Mouse (Mus musculus) gastrocnemius, adult 2 months (tissue): ENCODE results near the gene Adm. TPM values are rescaled to one million over a fixed set of nuclear protein-coding genes. Genes with fewer than 3 reads are reported as not detected.
"Not testable (repeated sequence)": the region's sequence is repeated elsewhere in the genome, so short reads cannot be mapped to it uniquely, and the experiment has no call there.

Experiments used
- DNase-seq: peaks from one replicate; pipeline ENCODE4 v3.0.0; 2022
- H3K27ac ChIP-seq: fragments of 200-600 bp; 2 replicates; pipeline ENCODE4 v1.8.1; 2022; ENCODE audit warnings: mild to moderate bottlenecking
- H3K4me3 ChIP-seq: fragments of 200-600 bp; 2 replicates; pipeline ENCODE4 v1.8.1; 2022; ENCODE audit warnings: mild to moderate bottlenecking, moderate library complexity
- CTCF ChIP-seq: fragments of 200-600 bp; IDR thresholded peaks from 2 replicates; pipeline ENCODE4 v1.8.1; 2022; ENCODE audit warnings: antibody characterized with exemption, mild to moderate bottlenecking, moderate library complexity
- intact Hi-C: fragments of 180-260 bp; cut with DNase I; formaldehyde crosslinking; loops from one replicate; pipeline ENCODE4 v1.15.1; 2025
- long read RNA-seq, 2 experiments: library from polyadenylated mRNA; stranded (forward); transcript quantifications; one replicate each; pipeline ENCODE4 v2.0.0; 2021
- total RNA-seq, 2 experiments: library from RNA; stranded (reverse); gene quantifications; 2 replicates each; pipeline ENCODE4 v1.2.3; 2021

Gene Adm
- 1 to 10 TPM; 2.2 to 4.6 TPM for total RNA-seq
- long read RNA-seq, experiment 1, transcript Adm-201 (4 exons, 1,390 nt), result major isoform, 5 of 6 reads
- long read RNA-seq, experiment 1, partial matches to known transcripts, result 0 of 6 reads
- long read RNA-seq, experiment 1, other reads (novel, unspliced or antisense), result 1 of 6 reads
- long read RNA-seq, experiment 2, partial matches to known transcripts, result 0 of 3 reads
- long read RNA-seq, experiment 2, other reads (novel, unspliced or antisense), result 1 of 3 reads

GRCm38 (mm10) chr7:110627486-110628272, at the start of gene Adm:
Adm (plus strand) TSS chr7:110627661.
- peak within 1 kb of the TSS; percentile 77 for H3K4me3 ChIP-seq
- H3K27ac ChIP-seq, result peak within 1 kb of the TSS; percentile 80
- DNase-seq, result peak; percentile 90
- intact Hi-C loops, result no loop called here
- no peak for TF ChIP-seq CTCF

- Histone ChIP-seq H3K27ac (no peak overlapping the region), H3K4me3 (no peak overlapping the region)
- DNase-seq, result no peak
- intact Hi-C loops, result no loop called here
- no peak for TF ChIP-seq CTCF
These were observed 43.8 kb upstream of the Adm start for GRCm38 (mm10) chr7:110583705-110584104.

GRCm38 (mm10) chr7:110584159-110584558, 43.3 kb upstream of the Adm start:
- no peak overlapping the region for H3K4me3 ChIP-seq
- TF ChIP-seq CTCF, result no peak
- no peak overlapping the region for H3K27ac ChIP-seq
- no peak for DNase-seq
- intact Hi-C loops, result no loop called here

GRCm38 (mm10) chr7:110585250-110585649, 42.2 kb upstream of the Adm start:
- intact Hi-C loops, result no loop called here
- Histone ChIP-seq H3K4me3 (no peak overlapping the region), H3K27ac (no peak overlapping the region)
- TF ChIP-seq CTCF, result no peak
- DNase-seq, result no peak

GRCm38 (mm10) chr7:110587721-110588120, 39.7 kb upstream of the Adm start:
- no peak for TF ChIP-seq CTCF
- intact Hi-C loops, result no loop called here
- Histone ChIP-seq H3K4me3 (no peak overlapping the region), H3K27ac (no peak overlapping the region)
- no peak for DNase-seq

GRCm38 (mm10) chr7:110593991-110594390, 33.5 kb upstream of the Adm start:
- TF ChIP-seq CTCF, result peak; percentile 17; the same call in 1 of the 2 replicates
- intact Hi-C loops, H3K27ac ChIP-seq, DNase-seq, H3K4me3 ChIP-seq: not testable (repeated sequence)

- TF ChIP-seq CTCF, result no peak
- no peak overlapping the region for H3K4me3 ChIP-seq
- intact Hi-C loops, result no loop called here
- no peak overlapping the region for H3K27ac ChIP-seq
- no peak for DNase-seq
These were observed 30.3 kb upstream of the Adm start for GRCm38 (mm10) chr7:110597141-110597540.

GRCm38 (mm10) chr7:110605476-110605875, 22.0 kb upstream of the Adm start:
- no peak for DNase-seq
- intact Hi-C loops, result no loop called here
- no peak overlapping the region for H3K27ac ChIP-seq
- TF ChIP-seq CTCF, result no peak
- no peak overlapping the region for H3K4me3 ChIP-seq

GRCm38 (mm10) chr7:110606906-110607305, 20.6 kb upstream of the Adm start:
- no peak for TF ChIP-seq CTCF
- DNase-seq, result no peak
- no peak overlapping the region for H3K27ac ChIP-seq

GRCm38 (mm10) chr7:110613381-110614132, 13.9 kb upstream of the Adm start:
- H3K4me3 ChIP-seq, result peak overlapping the region; percentile 95
- DNase-seq, result no peak
- peak overlapping the region; percentile 91 for H3K27ac ChIP-seq
- intact Hi-C loops, result no loop called here
- TF ChIP-seq CTCF, result no peak

More at GRCm38 (mm10) chr7:110606906-110607305, 20.6 kb upstream of the Adm start:
- intact Hi-C loops, result no loop called here
- no peak overlapping the region for H3K4me3 ChIP-seq

GRCm38 (mm10) chr7:110614133-110615063, 13.1 kb upstream of the Adm start, which contains the start of gene Sbf2:
Sbf2 (minus strand) TSS chr7:110614922.
- intact Hi-C loops, result no loop called here

More at GRCm38 (mm10) chr7:110614133-110615063, 13.1 kb upstream of the Adm start, which contains the start of gene Sbf2:
- peak; percentile 88 for DNase-seq
- TF ChIP-seq CTCF, result no peak; the same call in 1 of the 2 replicates
- H3K27ac ChIP-seq, result peak within 1 kb of the TSS; percentile 91
- peak within 1 kb of the TSS; percentile 95 for H3K4me3 ChIP-seq
